Comparison of ENCODE assay signal across 13 mouse cellular contexts in the genomic region with DNA sequence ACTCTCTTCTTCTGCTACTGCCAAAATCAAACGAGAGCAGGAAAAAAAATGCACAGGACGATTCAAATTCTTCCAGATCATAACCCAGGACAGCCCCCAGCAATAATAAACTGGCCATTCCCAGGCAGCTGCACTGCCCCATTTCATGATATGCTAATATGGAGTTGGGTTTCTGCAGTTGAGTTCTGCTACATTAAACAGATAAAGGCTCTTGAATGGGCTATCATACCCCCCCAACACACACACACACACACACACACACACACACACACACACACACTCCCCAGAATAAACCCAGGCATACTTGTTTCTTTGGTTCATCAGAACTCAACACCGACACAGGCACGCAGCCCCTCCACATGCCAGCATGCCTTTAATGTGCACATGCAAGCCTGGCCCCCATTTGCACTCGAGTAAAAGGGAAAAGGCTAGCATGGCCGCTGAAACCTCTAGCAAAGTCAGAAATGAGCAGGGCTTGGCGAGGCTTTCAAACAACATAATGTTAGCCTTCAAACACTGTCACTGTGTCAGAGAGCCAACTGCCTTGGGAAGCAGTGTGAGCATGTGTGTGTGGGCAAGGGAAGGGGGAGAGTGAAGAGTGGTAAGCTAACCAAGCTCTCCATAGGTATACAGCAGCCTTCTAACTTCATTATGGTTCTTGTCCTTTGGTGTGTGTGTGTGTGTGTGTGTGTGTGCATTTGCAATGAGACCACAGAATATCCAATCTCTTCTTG.
DNase-seq lines count a peak whose midpoint lies in the region; ATAC-seq and TF ChIP-seq lines count a peak whose summit lies in the region.
"Had no signal": no experiment of that assay in that cellular context is flagged by ENCODE, and none has a peak within 500 bp of the region (broad histone marks: within the 10 kb centered on the region; RNA-seq: fewer than 3 reads in every experiment).

No protein-coding gene starts in this region.

- H3K9ac ChIP-seq in forebrain, embryonic 15.5 days (replicated peaks), result no peak overlapping the region
- H3K9ac ChIP-seq in forebrain, embryonic 11.5 days (ENCODE audit: low read length), result no peak overlapping the region
- H3K9ac ChIP-seq in hindbrain, embryonic 16.5 days (ENCODE audit: low read depth, low read length), result no peak overlapping the region
- no peak overlapping the region for H3K9ac ChIP-seq in midbrain, embryonic 12.5 days (replicated peaks)

- no peak overlapping the region for H3K4me3 ChIP-seq in forebrain, embryonic 15.5 days
- H3K4me3 ChIP-seq in forebrain, embryonic 11.5 days (ENCODE audit: low read depth, low read length), result no peak overlapping the region
- no peak overlapping the region for H3K4me3 ChIP-seq in hindbrain, embryonic 16.5 days (ENCODE audit: low read length)
- H3K4me3 ChIP-seq in midbrain, embryonic 12.5 days, result no peak overlapping the region
- H3K4me3 ChIP-seq: embryonic facial prominence, embryonic 10.5 days had no signal

- peak; percentile 72 for ATAC-seq in forebrain, embryonic 15.5 days (replicated peaks)
- no peak for ATAC-seq in forebrain, embryonic 11.5 days (replicated peaks; ENCODE audit: low FRiP score)
- ATAC-seq in hindbrain, embryonic 16.5 days, result peak; percentile 57
- 0 out of 2 replicates have a peak, but pooled peaks have one; percentile 41 for ATAC-seq in midbrain, embryonic 12.5 days (ENCODE audit: low FRiP score, low read depth)
- ATAC-seq in megakaryocyte, adult 5-6 weeks (ENCODE audit: poor library complexity, severe bottlenecking), result no peak
- ATAC-seq: lung, postnatal 0 days had no signal

- WGBS in forebrain, embryonic 15.5 days, result 53% methylated on average over 7 of the region's 7 CpGs
- WGBS in forebrain, embryonic 11.5 days, result 82% methylated on average over 7 of the region's 7 CpGs
- 56% methylated on average over 7 of the region's 7 CpGs for WGBS in hindbrain, embryonic 16.5 days
- WGBS in midbrain, embryonic 12.5 days, result 69% methylated on average over 7 of the region's 7 CpGs

- H3K4me2 ChIP-seq in forebrain, embryonic 15.5 days (replicated peaks), result no peak overlapping the region
- H3K4me2 ChIP-seq in forebrain, embryonic 11.5 days (ENCODE audit: low read depth, low read length, severe bottlenecking), result no peak overlapping the region
- H3K4me2 ChIP-seq in hindbrain, embryonic 16.5 days (ENCODE audit: low read length), result no peak overlapping the region
- no peak overlapping the region for H3K4me2 ChIP-seq in midbrain, embryonic 12.5 days (replicated peaks)
- H3K4me2 ChIP-seq: liver, embryonic 11.5 days had no signal

- H3K9me3 ChIP-seq in forebrain, embryonic 15.5 days, result no peaks in the 10 kb centered on the region
- H3K9me3 ChIP-seq in forebrain, embryonic 11.5 days (ENCODE audit: control insufficient read depth, low read length), result no peaks in the 10 kb centered on the region
- no peaks in the 10 kb centered on the region for H3K9me3 ChIP-seq in hindbrain, embryonic 16.5 days (ENCODE audit: control insufficient read depth, low read length)
- no peaks in the 10 kb centered on the region for H3K9me3 ChIP-seq in midbrain, embryonic 12.5 days
- H3K9me3 ChIP-seq: embryonic facial prominence, embryonic 10.5 days had no signal

- no peak for DNase-seq in forebrain, embryonic 11.5 days (ENCODE audit: low spot score)
- DNase-seq in brain, embryonic 14.5 days (ENCODE audit: low read depth), result peak; percentile 73
- no peak for DNase-seq in embryo, embryonic 10 days (ENCODE audit: low spot score)
- no peak for DNase-seq in gastrocnemius, postnatal 25 days
- DNase-seq: heart, postnatal 4 days; retina, postnatal 1 day had no signal

- H3K27ac ChIP-seq in forebrain, embryonic 15.5 days (replicated peaks), result peak overlapping the region; percentile 47; the same call in 1 of the 2 replicates
- no peak overlapping the region for H3K27ac ChIP-seq in forebrain, embryonic 11.5 days (ENCODE audit: low read depth, low read length)
- peak overlapping the region; percentile 55; the same call in 1 of the 2 replicates for H3K27ac ChIP-seq in hindbrain, embryonic 16.5 days (ENCODE audit: low read depth, low read length)
- 0 out of 2 replicates have a peak overlapping the region, but pooled peaks have one; percentile 20 for H3K27ac ChIP-seq in midbrain, embryonic 12.5 days (replicated peaks)
- H3K27ac ChIP-seq: embryonic facial prominence, embryonic 10.5 days had no signal

- TF ChIP-seq CTCF in brain, embryonic 14.5 days (IDR thresholded peaks at IDR 0.05; ENCODE audit: borderline replicate concordance, extremely low read depth, insufficient read depth, insufficient read length), result no peak

- no peaks in the 10 kb centered on the region for H3K27me3 ChIP-seq in forebrain, embryonic 15.5 days
- no peaks in the 10 kb centered on the region for H3K27me3 ChIP-seq in forebrain, embryonic 11.5 days (ENCODE audit: control insufficient read depth, insufficient read depth, low read length)
- no peaks in the 10 kb centered on the region for H3K27me3 ChIP-seq in hindbrain, embryonic 16.5 days (replicated peaks; ENCODE audit: control insufficient read depth, insufficient read depth, low read length)
- H3K27me3 ChIP-seq in midbrain, embryonic 12.5 days, result no peaks in the 10 kb centered on the region

- TF ChIP-seq POLR2A in brain, embryonic 14.5 days (IDR thresholded peaks at IDR 0.05; ENCODE audit: borderline replicate concordance, extremely low read depth, insufficient read depth, insufficient read length, poor library complexity, severe bottlenecking), result no peak

- H3K4me1 ChIP-seq in forebrain, embryonic 15.5 days, result peaks cover 5% of the 10 kb centered on the region
- H3K4me1 ChIP-seq in forebrain, embryonic 11.5 days (replicated peaks; ENCODE audit: control insufficient read depth, insufficient read depth, low read length), result no peaks in the 10 kb centered on the region
- no peaks in the 10 kb centered on the region for H3K4me1 ChIP-seq in hindbrain, embryonic 16.5 days (ENCODE audit: control insufficient read depth, insufficient read depth, low read depth, low read length)
- no peaks in the 10 kb centered on the region for H3K4me1 ChIP-seq in midbrain, embryonic 12.5 days

- H3K36me3 ChIP-seq in forebrain, embryonic 15.5 days, result no peaks in the 10 kb centered on the region
- H3K36me3 ChIP-seq in forebrain, embryonic 11.5 days (ENCODE audit: control insufficient read depth, insufficient read depth, low read length), result no peaks in the 10 kb centered on the region
- H3K36me3 ChIP-seq in hindbrain, embryonic 16.5 days (ENCODE audit: control insufficient read depth, insufficient read depth, low read length), result no peaks in the 10 kb centered on the region
- no peaks in the 10 kb centered on the region for H3K36me3 ChIP-seq in midbrain, embryonic 12.5 days
- H3K36me3 ChIP-seq: embryonic facial prominence, embryonic 10.5 days had no signal

Comparison
In these comparisons a context has a peak if more than half of its experiments do, and no peak if none do; other contexts are left out.
1. ATAC-seq: peak in forebrain, embryonic 15.5 days (single experiment), hindbrain, embryonic 16.5 days (single experiment) and midbrain, embryonic 12.5 days (single experiment); none in forebrain, embryonic 11.5 days (single experiment) and megakaryocyte, adult 5-6 weeks (single experiment).